Mouse (Mus musculus) right cerebral cortex, adult 2 months (tissue): ENCODE measurements around the gene Atf4.
A peak's percentile ranks its signal among the peaks of the same experiment; 100 is the strongest.

Experiments
- DNase-seq, 2 experiments: peaks; one replicate each; pipeline ENCODE4 v3.0.0; 2021 to 2022; ENCODE audit warnings: low spot score in 2 of 2

The Atf4 gene

DNA sequence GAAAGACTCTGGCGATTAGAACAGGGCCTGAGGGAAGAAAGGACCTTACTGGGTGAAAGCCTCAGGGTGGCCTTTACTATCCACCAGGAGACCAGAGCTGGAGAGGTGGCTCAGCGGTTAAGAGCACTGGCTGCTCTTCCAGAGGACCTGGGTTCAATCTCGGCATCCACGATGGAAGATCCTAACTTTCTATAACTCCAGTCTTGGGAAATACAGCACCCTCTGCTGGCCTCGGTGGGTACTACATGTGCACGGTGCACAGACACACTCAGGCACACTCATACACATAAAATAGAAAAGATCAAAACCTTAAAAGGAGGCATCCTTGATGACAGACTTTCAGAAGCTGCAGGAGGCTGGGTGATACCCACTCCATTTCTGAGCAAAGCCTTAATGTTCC lies 25.7 kb downstream of the Atf4 start:
- DNase-seq = peak; percentile 51 to 53

DNA sequence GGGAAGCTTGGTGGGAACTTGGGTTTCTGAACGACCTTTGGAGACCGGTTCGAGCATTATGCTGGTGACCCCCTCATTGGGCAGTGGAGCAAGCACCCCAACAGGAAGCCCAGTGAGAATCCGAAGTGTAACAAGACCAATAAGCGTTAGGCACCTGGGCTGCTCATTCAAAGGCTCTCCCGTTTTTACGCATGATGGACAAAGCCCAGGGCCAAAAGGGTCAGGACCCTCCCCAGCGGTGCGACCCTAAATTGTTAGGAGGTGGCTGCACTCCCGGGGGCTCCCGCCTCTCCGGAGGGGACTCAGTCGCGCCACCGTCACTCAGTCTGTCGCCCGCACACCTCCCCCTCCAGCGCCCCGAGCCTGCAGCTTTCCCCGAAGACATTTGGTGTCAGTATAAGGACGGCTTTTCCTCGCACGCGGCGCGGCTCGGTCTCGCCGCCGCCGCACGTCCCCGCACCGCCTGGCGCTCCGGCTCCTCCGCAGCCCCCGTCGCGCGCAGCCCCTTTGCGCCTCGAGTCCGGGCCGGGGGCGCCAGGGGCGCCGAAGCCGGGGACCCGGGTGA lies 31.9 kb downstream of the Atf4 start, which contains the start of gene Cacna1i:
Cacna1i (plus strand) TSS at position 388 of the 565 bp plus-strand sequence.
- peak; percentile 73 to 74 for DNase-seq

DNA sequence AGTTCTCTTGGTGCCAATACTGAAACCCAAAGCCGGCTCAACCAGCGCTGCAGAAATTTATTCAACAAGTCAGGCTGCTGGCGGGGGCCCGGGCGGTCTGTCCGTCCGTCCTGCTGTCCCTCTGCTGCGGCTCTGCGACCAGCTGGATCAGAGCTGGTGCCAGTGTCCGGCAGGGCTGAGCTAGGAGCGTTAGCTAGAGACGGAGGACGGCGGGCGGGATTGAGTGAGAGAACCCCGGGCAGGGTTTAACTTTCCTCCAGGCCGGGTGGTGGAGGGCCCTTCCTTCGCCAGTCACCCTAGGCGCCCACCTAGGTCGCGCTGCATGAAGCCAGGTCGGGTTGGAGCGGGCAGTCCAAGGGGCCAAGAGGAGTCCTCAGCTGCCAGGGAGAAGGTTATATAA lies 33.1 kb downstream of the Atf4 start:
- DNase-seq = peak; percentile 29 to 41

DNA sequence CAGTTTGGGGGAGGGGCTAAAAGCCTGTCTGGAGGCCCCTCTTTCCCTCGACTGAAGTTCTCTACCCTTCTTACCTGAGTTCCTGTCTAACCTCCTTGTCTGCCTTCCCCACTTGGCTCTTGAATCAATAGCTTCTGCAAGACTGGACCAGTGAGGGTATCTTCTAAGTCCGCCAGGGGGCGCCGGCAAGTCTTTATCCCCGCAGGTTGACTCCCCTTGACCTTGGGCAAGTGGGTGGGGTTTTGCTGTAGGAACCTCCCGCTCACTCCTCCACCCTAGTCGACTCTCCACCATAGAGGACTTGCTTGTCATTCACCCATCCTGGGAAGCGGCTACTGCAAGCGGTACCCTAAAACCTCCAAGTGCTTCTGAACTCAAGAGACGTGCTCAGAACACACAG lies 34.5 kb downstream of the Atf4 start:
- peak; percentile 80 to 87 for DNase-seq

DNA sequence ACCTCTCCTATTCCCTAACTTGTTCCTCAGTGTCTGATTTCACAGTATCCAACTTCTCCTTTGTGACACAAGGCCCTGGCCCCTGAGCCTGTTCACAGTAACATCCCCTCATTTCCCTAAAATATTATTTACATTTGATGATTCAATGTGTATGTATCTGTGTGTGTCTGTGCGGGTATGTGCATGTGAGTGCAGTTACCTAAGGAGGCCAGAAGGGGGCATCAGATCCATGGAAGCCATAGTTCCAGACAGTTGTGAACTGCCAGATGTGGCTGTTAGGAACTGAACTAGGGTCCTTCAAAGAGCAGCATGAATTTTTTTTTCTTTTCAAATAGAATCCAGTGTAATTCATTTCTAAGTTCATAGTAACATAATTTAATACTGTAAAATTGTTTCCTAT lies 42.2 kb downstream of the Atf4 start:
- no peak for DNase-seq

DNA sequence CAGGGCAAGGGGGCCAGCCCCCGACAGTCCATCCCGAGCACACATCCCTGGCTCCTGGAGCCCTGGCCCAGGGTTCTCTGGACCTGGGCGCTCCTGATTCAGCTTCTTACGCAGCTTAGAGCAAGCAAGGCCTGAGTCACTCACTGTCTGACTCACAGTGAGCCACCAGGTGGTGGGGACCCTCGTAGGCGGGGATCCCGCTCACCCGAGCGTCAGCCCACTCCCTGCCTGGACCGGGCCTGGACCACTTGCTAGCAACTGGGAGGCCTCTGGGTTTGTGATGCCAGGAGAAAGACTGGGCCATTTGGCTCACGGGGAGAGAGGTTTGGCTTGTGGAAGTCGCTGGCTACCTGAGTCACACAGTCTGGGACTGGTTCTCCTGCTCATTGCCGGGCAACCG lies 48.8 kb downstream of the Atf4 start:
- DNase-seq = peak; percentile 73

DNA sequence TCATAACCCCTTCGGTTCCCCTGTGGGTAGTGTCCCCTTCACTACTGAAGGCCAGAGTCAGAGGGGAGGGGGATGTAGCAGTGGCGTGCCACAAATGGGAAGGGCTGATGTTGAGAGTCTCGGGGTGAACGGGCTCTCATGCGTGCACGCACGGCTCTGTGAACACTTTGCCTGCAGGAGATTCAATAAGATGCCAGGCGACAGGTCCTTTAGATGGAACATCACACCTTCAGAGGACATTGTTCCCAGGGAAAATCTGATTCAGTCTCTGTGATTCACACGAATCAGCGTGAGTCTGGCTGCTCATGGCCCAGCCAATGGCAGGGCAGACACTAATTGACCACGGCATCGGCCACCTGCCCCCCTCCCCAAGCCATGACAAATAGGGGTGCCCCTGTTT lies 49.2 kb downstream of the Atf4 start:
- DNase-seq = no peak

DNA sequence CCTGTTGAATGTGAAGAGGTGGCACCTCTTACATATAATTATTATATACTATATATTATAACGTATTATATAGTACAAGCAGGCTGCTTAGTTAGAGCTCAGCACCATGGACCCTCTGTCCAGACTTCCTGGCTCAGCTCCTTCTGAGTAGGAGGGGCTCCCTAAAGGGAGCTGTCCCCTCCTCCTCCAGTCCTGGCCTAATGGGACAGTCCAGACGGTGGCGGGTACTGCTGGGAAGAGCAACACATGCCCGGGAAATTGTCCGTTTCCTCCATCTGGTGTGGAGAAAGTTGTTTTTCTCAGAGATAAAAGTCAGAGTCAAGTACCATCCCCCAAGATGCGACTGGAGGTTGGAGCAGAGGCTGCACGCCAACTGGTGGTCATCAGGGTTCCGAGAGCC lies 51.2 kb downstream of the Atf4 start:
- no peak for DNase-seq
